Mouse (Mus musculus) right cerebral cortex, postnatal 14 days (tissue): Measurements from ENCODE around the gene Btnl10.

Experiments used
- DNase-seq: peaks from one replicate; pipeline ENCODE4 v3.0.0; 2022

The Btnl10 gene

GRCm38 (mm10) chr11:58959921-58960465 lies 42.3 kb downstream of the Btnl10 start:
- DNase-seq = peak; percentile 71

DNA sequence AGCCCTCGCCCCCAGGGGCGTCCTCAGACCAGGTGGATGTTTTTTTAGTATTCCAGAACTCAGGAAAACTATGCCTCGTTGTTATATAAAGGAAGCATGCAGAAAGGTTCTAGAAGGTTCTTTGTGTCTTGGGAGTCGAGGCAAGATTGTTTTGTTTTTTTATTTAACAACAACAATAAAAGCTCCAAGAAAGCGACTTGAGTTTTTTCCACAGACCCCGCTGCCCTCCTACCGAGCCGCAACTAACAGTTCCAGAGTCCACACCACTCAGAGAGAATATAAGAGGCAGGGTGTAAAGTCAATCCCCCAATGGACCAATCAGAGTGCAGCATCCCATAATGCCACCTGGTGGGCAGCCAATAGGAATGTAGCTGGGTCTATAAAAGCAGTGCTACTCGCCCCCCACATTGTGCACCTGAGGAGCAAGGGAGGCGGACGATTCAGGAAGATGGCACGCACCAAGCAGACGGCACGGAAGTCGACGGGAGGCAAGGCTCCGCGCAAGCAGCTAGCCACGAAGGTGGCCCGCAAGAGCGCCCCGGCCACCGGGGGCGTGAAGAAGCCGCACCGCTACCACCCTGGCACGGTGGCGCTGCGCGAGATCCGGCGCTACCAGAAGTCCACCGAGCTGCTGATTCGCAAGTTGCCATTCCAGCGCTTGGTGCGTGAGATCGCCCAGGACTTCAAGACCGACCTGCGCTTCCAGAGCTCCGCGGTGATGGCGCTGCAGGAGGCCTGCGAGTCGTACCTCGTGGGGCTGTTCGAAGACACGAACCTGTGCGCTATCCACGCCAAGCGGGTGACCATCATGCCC lies 43.9 kb downstream of the Btnl10 start:
- DNase-seq = no peak

GRCm38 (mm10) chr11:58963543-58963942 lies 45.8 kb downstream of the Btnl10 start:
- peak; percentile 43 for DNase-seq

GRCm38 (mm10) chr11:58964216-58964615 lies 46.5 kb downstream of the Btnl10 start:
- DNase-seq = no peak

DNA sequence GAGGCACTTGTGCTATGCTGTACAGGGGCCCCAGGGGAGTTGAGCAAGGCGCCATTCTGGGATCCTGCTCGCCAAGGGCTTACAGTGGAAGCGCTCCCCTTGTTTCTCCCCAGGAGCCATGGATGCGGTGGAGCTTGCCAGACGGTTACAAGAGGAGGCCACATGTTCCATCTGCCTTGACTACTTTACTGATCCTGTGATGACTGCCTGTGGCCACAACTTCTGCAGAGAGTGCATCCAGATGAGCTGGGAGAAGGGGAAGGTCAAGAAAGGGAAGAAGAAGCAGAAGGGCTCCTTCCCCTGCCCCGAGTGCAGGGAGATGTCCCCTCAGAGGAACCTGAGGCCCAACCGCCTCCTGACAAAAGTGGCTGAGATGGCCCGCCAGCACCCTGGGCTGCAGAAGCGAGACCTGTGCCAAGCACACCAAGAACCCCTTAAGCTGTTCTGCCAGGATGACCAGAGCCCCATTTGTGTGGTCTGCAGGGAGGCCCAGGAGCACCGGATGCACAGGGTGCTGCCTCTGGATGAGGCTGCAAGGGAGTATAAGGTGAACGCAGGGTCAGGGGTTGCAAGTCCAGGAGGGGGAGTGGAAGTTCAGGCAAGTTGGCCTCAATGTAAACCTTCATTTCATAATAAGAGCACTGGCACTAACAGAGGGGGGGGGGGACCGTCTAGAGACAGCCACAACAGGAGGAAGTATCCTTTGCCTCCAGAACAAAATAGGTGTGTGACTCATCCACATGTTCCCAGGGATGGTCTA lies 47.5 kb downstream of the Btnl10 start:
- DNase-seq = no peak

DNA sequence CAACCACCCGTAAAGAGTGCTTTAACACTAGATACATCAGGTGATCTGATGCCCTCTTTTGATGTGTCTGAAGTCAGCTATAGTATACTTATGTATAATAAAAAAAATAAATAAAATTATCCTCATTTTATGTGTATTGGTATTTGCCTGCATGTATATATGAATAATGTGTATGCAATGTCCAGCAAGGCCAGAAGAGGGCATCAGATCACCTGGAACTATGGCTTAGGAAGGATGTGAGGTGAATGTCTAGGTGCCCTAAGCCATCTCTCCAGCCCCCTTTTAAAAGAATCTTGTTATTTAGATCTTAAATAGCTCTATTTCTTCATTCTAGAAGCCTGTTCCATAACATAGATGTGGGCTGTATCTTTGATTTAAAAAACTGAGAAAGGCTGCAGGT lies 49.6 kb downstream of the Btnl10 start:
- DNase-seq = no peak

- no peak for DNase-seq
Observed at GRCm38 (mm10) chr11:58968551-58968950, 50.8 kb downstream of the Btnl10 start.

DNA sequence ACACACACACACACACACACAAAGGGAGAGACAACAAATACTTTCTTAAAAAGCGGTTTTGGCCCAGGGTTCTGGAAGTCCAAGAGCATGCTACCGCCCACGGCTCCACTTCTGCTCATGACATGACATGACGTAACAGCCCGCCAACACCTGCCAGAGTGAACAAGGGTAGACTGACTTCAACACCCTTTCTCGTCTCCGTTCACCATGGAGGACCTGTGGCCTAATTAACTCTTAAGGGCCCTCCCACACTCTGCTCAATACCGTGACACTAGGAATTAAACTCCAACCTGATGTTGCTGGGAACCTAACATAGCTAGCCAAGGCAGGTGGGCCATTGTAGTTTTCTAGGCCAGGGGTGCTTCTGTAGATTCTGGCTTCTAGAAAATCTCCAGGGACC lies 51.3 kb downstream of the Btnl10 start:
- DNase-seq = no peak

DNA sequence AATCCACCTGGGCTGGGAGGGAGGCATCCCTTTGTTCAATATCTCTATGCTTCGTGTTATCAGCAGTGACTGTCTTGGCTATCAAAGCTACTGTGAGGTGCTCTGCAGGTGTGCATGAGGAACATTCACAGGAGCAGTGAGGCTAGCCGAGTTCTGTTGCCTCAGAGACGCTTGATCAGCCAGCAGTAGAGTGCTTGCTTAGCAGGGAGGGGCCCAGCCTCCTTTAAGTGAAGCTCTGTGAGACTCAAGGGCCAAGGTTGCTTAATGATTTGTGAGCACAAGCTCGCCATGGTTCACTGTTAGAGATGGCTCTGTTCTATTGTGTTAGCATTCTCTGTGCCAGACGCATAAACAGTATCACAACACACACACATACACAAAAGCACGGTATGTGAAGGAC lies 52.0 kb downstream of the Btnl10 start:
- DNase-seq = no peak

DNA sequence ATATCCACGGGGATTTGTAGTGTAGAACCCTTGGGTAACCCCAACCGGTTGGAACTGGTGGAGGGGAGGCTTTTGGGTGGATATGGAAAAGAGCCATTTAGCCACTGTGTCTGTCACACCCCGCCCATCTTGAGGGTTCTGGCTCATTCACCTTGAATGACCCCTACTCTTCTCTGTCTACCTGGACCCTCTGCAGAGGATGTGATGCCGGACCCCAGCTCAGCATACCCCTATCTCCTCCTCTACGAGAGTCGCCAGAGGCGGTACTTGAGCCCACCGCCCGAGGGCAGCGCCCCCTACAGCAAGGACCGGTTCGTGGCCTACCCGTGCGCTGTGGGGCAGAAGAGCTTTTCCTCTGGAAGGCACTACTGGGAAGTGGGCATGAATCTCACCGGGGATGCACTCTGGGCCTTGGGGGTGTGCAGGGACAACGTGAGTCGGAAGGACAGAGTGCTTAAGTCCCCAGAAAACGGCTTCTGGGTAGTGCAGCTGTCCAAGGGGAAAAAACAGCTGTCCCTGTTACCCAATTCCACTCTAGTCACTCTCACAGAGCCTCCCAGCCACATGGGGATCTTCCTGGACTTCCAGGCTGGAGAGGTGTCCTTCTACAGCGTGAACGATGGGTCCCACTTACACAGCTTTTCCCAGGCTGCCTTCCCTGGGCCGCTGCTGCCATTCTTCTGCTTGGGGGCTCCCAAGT lies 53.3 kb downstream of the Btnl10 start:
- DNase-seq = no peak

DNA sequence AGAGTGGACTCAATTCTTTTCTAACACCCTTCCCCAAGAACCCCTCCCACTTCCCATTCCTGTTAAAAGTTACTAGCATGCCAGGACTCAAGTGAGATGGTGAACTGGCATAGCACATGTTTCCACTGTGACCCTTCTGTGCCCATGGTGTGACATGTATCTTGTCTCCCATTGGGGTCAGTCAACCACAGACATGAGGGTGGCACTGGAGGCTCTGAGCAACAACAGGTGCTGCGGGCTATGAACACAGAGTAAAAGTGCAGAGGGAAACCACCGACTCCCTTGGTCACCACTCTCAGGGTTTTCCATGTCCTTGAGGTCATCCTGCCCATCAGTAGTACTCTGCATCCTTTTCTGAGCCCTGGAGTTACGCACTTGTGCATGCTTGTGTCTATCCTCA lies 54.1 kb downstream of the Btnl10 start:
- DNase-seq = no peak

- no peak for DNase-seq
Observed at GRCm38 (mm10) chr11:58974414-58974813, 56.7 kb downstream of the Btnl10 start.
